Mouse (Mus musculus) neural tube, embryonic 12.5 days (tissue): ENCODE results near the gene Slpi. TPM values are rescaled to one million over a fixed set of nuclear protein-coding genes. Genes with fewer than 3 reads are reported as not detected.
"Not testable (repeated sequence)": the region's sequence is repeated elsewhere in the genome, so short reads cannot be mapped to it uniquely, and the experiment has no call there.

Experiments
- ATAC-seq: fragments of 200-750 bp; cut with Nextera tagmentation; 2 replicates; pipeline ENCODE4 v1.8.0; 2017; ENCODE audit warnings: low read depth, mild to moderate bottlenecking, moderate TSS enrichment, moderate library complexity; ENCODE audit not compliant: low FRiP score
- H3K27ac ChIP-seq: fragments of 300-500 bp; sonication (generic); 2 replicates; pipeline ENCODE4 v1.5.1; 2016
- H3K27me3 ChIP-seq: fragments of 300-500 bp; sonication (generic); replicated peaks from 2 replicates; pipeline ENCODE4 v1.6.1; 2016; ENCODE audit warnings: mild to moderate bottlenecking
- H3K36me3 ChIP-seq: fragments of 300-500 bp; sonication (generic); 2 replicates; pipeline ENCODE4 v1.6.1; 2016; ENCODE audit warnings: mild to moderate bottlenecking
- H3K4me1 ChIP-seq: fragments of 300-500 bp; sonication (generic); 2 replicates; pipeline ENCODE4 v1.6.1; 2016
- H3K4me2 ChIP-seq: fragments of 300-500 bp; sonication (generic); replicated peaks from 2 replicates; pipeline ENCODE4 v1.6.1; 2016; ENCODE audit warnings: mild to moderate bottlenecking
- H3K4me3 ChIP-seq: fragments of 300-500 bp; sonication (generic); 2 replicates; pipeline ENCODE4 v1.5.1; 2016
- H3K9ac ChIP-seq: fragments of 300-500 bp; sonication (generic); 2 replicates; pipeline ENCODE4 v1.6.1; 2016; ENCODE audit warnings: mild to moderate bottlenecking
- H3K9me3 ChIP-seq: fragments of 300-500 bp; sonication (generic); 2 replicates; pipeline ENCODE4 v1.6.1; 2016; ENCODE audit warnings: mild to moderate bottlenecking
- WGBS: fragments of 180-500 bp; shearing (Covaris S2); methylation state at CpG from one replicate; pipeline ENCODE4 v1.1.7; 2016; 5-methylcytosine and 5-hydroxymethylcytosine counted together
- microRNA-seq: library from miRNA; unstranded; fragments of <30 nt; microRNA quantifications from one replicate; pipeline ENCODE4, GENCODE M21; 2017
- polyA plus RNA-seq: library from polyadenylated mRNA; unstranded; fragments of >200 nt; fragmentation: Nextera tagmentation; extraction: Ambion mirVana; gene quantifications from 2 replicates; pipeline ENCODE4 v1.2.1, GENCODE M21; 2016

The Slpi gene
- polyA plus RNA-seq, 1 experiment from 2014 or later, result not detected

- H3K4me2 ChIP-seq, H3K36me3 ChIP-seq, H3K4me1 ChIP-seq, H3K27me3 ChIP-seq, ATAC-seq, H3K4me3 ChIP-seq, H3K27ac ChIP-seq, H3K9ac ChIP-seq, H3K9me3 ChIP-seq: not testable (repeated sequence)
- 76% methylated on average over 1 of the region's 1 CpGs for WGBS
Measured at GRCm38 (mm10) chr2:164316451-164316850, 72.4 kb downstream of the Slpi start, which contains the start of gene Svs6. Gene Svs6, plus strand, starts transcription at chr2:164316751.

DNA sequence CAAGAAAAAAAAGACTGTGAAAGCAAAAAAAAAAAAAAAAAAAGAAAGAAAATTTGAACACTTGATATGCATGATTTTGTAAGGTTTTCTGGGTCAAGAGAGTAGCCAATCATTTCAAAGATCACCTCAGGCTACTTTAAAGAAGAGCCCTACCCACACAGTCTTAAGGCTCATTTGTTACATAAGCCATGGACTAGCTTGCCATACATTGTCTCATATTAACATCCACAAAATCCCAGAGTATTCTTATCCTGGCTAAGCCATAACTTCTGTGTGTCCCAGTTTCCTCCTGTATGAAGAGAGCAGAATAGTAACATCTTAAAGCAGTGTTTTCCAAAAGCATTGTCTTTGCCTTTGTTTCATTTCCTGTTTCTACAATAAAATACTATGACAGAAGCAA is 73.4 kb downstream of the Slpi start:
- not testable (repeated sequence) for H3K27ac ChIP-seq, H3K27me3 ChIP-seq, H3K4me1 ChIP-seq, H3K36me3 ChIP-seq, ATAC-seq, H3K4me3 ChIP-seq, H3K4me2 ChIP-seq, H3K9ac ChIP-seq, H3K9me3 ChIP-seq

DNA sequence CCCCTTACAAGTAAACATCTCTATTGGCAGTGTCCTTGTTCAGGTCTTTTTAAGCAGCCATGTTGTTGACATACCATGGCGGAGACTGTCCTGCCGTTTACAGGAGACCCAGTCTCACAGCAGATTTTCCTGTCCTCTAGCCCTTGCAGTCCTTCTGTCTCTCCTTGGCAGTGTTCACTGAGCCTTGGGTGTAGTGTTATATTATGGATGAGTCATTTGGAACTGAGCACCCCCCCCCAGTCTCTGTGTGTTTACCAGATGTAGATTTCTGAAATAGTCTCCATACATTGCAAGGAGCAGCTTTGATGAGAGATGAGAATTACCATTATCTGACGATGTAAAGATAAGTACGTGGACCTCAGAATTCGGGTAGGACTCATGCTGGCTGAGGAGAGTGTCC is 76.3 kb downstream of the Slpi start:
- no peaks in the 10 kb centered on the region for H3K36me3 ChIP-seq
- no peaks in the 10 kb centered on the region for H3K27me3 ChIP-seq
- H3K4me1 ChIP-seq, result no peaks in the 10 kb centered on the region
- no peak overlapping the region for H3K27ac ChIP-seq
- no peaks in the 10 kb centered on the region for H3K9me3 ChIP-seq
- H3K9ac ChIP-seq, result no peak overlapping the region
- no peak for ATAC-seq
- 85% methylated on average over 5 of the region's 5 CpGs for WGBS
- no peak overlapping the region for H3K4me2 ChIP-seq
- H3K4me3 ChIP-seq, result no peak overlapping the region

Small RNA genes within 50 kb of the gene (microRNA-seq; reads per million reads assigned to microRNA genes)
- not detected for gene Mir7678

Other genes starting within 250 kb of the Slpi start
- 0.06 and 0.23 TPM in 2 replicates for gene Kcns1, start 218.0 kb downstream of the Slpi start, polyA plus RNA-seq
- not detected in 2 replicates for gene Wfdc5, start 206.4 kb downstream of the Slpi start, polyA plus RNA-seq
- gene Wfdc12, start 198.5 kb downstream of the Slpi start, polyA plus RNA-seq, result not detected in 2 replicates
- gene Wfdc15a, start 189.0 kb downstream of the Slpi start, polyA plus RNA-seq, result not detected in 2 replicates
- gene Wfdc15b, start 167.4 kb downstream of the Slpi start, polyA plus RNA-seq, result not detected in 2 replicates
- not detected in 2 replicates for gene Svs2, start 150.6 kb downstream of the Slpi start, polyA plus RNA-seq
- not detected in 2 replicates for gene Svs3b, start 132.5 kb downstream of the Slpi start, polyA plus RNA-seq
- not detected in 2 replicates for gene Svs4, start 110.6 kb downstream of the Slpi start, polyA plus RNA-seq
- gene Svs3a, start 99.8 kb downstream of the Slpi start, polyA plus RNA-seq, result not detected in 2 replicates
- gene Svs6, start 72.3 kb downstream of the Slpi start, polyA plus RNA-seq, result not detected in 2 replicates
- not detected in 2 replicates for gene Svs5, start 56.4 kb downstream of the Slpi start, polyA plus RNA-seq
- gene Rbpjl, start 14.0 kb upstream of the Slpi start, polyA plus RNA-seq, result 0.13 and 0.18 TPM in 2 replicates
- 8.2 and 9.0 TPM in 2 replicates for gene Matn4, start 16.1 kb upstream of the Slpi start, polyA plus RNA-seq
- gene Sdc4, start 54.8 kb upstream of the Slpi start, polyA plus RNA-seq, result 9.7 and 11.7 TPM in 2 replicates
- 72.8 and 82.7 TPM in 2 replicates for gene Sys1, start 67.9 kb upstream of the Slpi start, polyA plus RNA-seq
- gene Gm20458, start 71.9 kb upstream of the Slpi start, polyA plus RNA-seq, result 6.0 and 6.5 TPM in 2 replicates
- gene Trp53tg5, start 84.6 kb upstream of the Slpi start, polyA plus RNA-seq, result not detected in 2 replicates
- gene Dbndd2, start 97.0 kb upstream of the Slpi start, polyA plus RNA-seq, result 5.8 and 7.0 TPM in 2 replicates
- 50.0 and 55.3 TPM in 2 replicates for gene Pigt, start 108.4 kb upstream of the Slpi start, polyA plus RNA-seq
- gene Wfdc2, start 173.3 kb upstream of the Slpi start, polyA plus RNA-seq, result 5.1 and 6.5 TPM in 2 replicates
- not detected in 2 replicates for gene Spint3, start 184.4 kb upstream of the Slpi start, polyA plus RNA-seq
- gene Wfdc6a, start 196.4 kb upstream of the Slpi start, polyA plus RNA-seq, result not detected in 2 replicates
- gene Eppin, start 204.5 kb upstream of the Slpi start, polyA plus RNA-seq, result not detected in 2 replicates
- gene Wfdc6b, start 224.4 kb upstream of the Slpi start, polyA plus RNA-seq, result not detected in 2 replicates
- gene Wfdc8, start 224.5 kb upstream of the Slpi start, polyA plus RNA-seq, result not detected in 2 replicates
- gene Wfdc16, start 249.7 kb upstream of the Slpi start, polyA plus RNA-seq, result not detected in 2 replicates